Mouse (Mus musculus) small intestine, adult 2 months (tissue): Measurements from ENCODE around the gene Sntb2.

Source experiments
- CTCF ChIP-seq: fragments of 200-500 bp; IDR thresholded peaks from 2 replicates; pipeline ENCODE4 v1.5.1; 2012; ENCODE audit warnings: low read depth, mild to moderate bottlenecking, control low read depth, inconsistent platforms, low read length, moderate library complexity, mixed read lengths; ENCODE audit not compliant: insufficient replicate concordance, insufficient read length; ENCODE audit errors: extremely low read depth
- POLR2A ChIP-seq: fragments of 200-500 bp; IDR thresholded peaks from 2 replicates; pipeline ENCODE4 v1.6.1; 2012; ENCODE audit warnings: low read depth, mild to moderate bottlenecking, control low read depth, inconsistent platforms, low read length, moderate library complexity

DNA sequence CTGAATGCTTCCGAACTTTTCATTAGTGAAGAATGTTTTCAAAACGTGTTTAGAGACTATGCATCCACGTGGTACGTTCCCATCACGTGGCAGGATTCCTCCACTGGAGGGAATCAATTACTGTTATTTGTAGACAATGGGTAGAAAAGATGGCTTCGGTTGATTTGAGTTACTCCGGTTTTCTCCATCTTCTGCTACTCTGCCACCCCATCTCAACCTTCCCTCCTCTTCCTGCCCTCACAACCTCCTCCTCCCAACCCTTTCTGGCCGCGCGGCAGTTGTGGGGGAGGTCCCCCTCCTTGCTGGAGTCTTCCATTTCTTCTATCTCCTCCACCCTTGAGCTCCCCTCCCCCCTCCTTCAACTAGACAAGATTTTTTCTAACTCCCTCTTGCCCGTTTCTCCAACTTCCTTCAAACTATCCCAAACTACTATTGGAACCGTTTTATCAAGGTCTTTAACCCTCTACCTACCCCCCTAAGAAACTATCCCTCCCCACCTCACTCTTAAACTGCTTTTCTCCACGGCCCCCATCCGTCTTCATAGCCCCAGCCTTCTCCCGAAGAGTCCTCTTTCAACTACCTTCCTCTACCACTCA is 43.2 kb upstream of the Sntb2 start:
- no peak for TF ChIP-seq POLR2A
- TF ChIP-seq CTCF = no peak
